Mouse (Mus musculus) fibroblast of lung, adult 2 months (primary cell): ENCODE results near the gene Ceacam20.
"Not testable (repeated sequence)": the region's sequence is repeated elsewhere in the genome, so short reads cannot be mapped to it uniquely, and the experiment has no call there.

Experiments
- DNase-seq: peaks from one replicate; pipeline ENCODE4 v3.0.0-alpha.2; 2011; ENCODE audit warnings: low read depth

The Ceacam20 gene

DNA sequence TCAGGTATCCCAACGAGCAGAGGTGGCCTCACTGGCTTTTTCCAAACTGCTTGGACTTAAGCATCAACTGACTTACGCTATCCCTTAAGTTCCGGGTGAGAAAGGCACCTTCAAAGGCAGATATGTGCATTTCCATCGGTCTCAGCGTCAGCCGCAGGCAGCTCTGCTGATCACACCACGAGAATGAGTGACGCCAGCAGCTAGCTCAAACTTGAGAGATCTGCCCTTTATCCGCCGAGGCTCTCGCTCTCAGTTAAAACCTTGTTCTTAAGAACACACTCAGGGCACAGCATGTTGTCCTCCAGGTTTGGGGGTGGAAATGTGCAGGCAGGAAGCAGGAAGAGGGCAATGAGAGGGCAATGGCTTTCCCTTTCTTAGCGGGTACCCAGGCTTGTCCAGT is 16.3 kb upstream of the Ceacam20 start:
- no peak for DNase-seq

DNA sequence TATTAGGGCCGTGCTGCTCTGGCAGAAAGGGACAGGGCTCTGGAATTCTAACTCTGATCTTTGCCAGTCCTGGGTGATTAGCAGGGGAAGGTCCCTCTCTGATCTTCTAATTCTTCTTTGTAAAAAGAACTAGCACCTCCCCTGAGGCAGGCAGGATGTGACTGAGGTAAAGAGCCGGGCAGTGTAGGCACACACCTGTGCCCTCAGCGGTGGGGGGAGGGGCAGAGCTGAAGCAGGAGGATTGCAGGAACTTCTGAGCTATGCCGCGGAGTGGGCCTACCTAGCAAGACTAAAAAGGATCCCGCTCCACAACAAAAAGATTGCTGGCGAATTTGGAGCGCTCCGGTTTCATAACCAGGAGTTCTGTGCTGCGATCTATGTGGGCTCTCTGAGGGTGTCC is 15.2 kb upstream of the Ceacam20 start:
- no peak for DNase-seq

DNA sequence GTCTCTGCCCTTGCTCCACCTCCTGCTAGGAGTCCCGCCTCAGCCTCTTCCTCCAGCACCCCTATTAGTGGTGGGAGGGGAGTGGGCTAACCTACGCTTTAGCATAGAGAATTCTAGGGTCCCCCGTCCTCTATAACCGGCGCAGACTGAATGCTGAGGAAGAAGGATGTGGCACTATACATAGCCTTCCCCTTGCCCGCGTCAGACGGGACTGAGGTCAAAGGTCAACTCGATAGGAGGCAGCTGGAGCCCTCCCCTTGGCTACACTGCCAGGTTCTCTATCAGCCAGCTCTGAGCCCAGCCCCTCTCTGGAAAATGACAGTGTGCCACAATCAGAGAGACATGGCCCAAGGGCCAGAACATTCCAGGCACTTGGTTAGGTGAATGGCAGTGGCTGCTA is 14.6 kb upstream of the Ceacam20 start, which contains the start of gene Igsf23:
Gene Igsf23 (minus strand): TSS at position 168 of the 400 bp plus-strand sequence.
- DNase-seq, result no peak

DNA sequence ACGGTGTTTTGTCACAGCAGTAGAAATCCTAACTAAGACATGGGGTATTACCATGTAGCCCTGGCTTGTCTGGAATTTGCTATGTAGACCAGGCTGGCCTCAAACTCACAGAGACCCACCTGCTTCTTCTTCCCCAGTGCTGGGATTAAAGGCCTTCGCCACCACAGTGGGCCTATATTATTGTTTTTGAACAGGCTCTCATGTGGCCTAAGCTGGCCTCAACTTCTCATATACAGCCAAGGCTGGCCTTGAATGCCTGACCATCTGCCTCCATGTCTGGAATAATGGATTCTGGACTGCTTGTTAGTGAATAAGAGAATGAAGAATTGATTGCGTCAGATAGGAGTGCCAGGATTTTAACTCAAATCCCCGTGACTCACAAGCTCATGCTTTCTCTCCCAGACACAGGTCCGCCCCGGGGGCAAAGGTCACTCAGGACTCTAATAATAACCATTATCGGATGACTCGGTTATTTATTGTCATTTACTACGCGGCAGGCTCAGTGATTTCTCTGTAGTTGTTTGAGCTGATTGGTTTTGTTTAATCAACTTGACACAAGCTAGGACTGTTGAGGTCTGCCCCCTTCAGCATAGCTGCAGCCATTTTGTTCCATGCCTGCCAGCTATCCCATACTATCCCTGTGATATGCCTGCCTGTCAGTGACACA is 12.8 kb upstream of the Ceacam20 start:
- peak; percentile 60 for DNase-seq

GRCm38 (mm10) chr7:19953054-19953453 is 12.2 kb upstream of the Ceacam20 start:
- no peak for DNase-seq

- DNase-seq, result no peak
Measured at GRCm38 (mm10) chr7:19955861-19956260, 9.4 kb upstream of the Ceacam20 start.

- DNase-seq, result peak; percentile 77
Measured at GRCm38 (mm10) chr7:19956341-19956781, 8.9 kb upstream of the Ceacam20 start.

DNA sequence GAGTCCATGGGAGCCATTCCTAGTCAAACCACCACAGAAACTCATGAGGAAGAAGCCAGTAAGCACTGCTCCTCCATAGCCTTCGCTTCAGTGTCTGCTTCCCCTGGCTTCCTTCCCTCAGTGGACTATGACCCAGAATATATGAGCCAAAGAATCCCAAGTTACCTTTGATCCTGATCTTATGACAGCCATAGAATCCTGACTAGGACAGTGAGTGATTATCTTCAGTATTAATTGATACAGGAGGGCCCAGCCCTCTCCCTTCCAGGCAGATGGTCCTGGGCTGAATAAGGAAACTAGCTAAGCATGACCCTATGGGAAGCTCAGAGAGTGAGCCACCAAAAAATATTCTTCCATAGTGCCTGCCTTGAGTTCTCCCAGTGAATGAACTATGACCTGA is 2.8 kb upstream of the Ceacam20 start:
- no peak for DNase-seq

DNA sequence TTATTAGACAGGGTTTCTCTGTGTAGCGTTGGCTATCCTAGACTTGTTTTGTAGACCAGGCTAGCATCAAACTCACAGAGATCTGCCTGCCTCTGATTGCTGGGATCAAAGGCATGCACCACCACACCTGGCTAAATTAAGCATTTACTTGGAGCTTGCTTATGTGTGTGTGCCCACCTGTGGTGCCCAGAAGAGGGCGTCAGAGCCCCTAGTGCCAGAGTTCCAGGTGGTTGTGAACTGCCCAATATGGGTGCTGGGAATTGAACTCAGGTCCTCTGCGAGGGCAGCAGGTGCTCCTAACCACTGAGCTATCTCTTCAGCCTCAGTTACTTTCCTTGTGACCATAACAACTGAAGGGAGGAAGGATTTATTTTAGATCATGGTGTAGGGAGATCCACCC is 3.9 kb downstream of the Ceacam20 start:
- no peak for DNase-seq

DNA sequence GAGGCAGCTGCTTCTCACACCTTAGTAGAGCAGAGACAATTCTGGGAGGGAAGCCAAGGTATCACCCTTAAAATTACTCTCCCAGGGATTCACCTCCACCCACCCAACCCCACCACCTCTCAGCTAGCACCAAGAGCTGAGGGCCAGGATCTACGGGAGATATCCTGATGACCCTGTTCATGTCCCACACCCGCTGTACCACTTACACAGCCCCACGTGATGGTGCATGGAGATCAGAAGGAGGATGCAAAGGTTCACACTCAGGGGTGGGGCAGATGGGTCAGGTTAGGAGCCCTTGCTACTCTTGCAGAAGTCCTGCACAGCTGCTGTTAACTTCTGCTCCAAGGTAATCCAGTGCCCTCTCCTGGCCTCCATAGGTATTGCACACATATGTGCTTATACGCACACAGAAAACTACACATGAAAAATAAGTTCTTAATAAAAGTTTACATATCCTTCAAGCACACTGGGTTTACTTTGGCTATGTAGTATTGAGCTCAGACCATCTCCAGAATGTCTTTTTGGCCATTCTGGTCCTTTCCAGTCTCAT is 4.4 kb downstream of the Ceacam20 start:
- no peak for DNase-seq

DNA sequence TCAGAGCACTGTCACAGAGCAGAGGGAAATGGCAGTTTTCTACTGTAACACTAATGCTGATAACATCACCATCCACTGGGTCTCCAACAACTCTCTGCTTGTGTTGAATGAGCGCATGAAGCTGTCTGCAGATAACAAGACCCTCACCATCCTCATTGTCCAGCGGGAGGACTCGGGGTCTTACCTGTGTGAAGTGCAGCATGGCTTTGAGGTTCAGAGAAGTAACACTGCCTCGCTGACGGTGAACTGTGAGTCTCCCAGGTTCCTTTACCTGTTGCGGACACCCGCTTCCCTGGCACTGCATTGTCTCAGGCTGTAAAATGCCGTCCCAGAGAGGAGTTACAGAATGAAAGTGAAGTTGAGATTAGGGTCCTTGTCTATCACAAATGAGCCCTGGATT is 5.0 kb downstream of the Ceacam20 start:
- no peak for DNase-seq

DNA sequence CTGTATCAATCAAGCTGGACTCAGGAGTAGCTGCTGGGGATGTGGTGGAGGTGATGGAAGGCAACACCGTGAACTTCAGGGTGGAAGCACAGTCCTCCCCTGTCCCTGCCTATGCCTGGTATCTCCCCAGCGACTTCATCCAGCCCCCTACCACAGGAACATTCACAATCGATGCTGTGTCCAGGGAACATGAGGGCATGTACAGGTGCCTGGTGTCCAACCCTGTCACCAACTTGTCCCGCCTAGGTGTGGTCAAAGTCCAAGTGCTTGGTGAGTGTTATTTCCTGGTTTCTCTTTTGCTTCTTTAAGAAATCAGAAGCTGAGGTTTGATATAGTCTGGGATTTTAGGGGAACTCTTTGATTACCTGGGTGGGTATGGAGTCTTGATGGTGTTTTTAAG is 6.3 kb downstream of the Ceacam20 start:
- no peak for DNase-seq

DNA sequence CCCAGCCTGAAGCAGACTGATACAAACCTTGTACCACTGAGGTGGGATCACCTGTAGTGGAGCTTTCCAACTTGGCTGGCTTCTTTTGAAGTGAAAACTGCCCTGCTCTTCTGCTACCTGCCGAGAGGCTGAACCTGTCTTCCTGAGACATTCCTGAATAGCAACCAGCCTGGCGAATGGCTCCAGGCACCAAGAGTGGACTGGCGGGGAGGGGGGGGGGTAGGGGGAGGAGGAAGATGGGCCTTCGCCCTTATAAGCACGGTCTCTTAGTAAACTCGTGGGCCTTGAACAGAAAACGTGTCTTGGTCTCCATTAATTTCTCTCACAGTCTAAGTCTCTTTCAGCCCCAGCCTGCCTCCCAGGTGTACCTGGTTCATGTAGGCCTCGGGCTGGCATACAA is 26.0 kb downstream of the Ceacam20 start, which contains the start of gene Nlrp9b:
Gene Nlrp9b (plus strand): TSS at position 301 of the 400 bp plus-strand sequence.
- DNase-seq, result not testable (repeated sequence)

- DNase-seq, result not testable (repeated sequence)
Measured at GRCm38 (mm10) chr7:19996721-19997120, 31.5 kb downstream of the Ceacam20 start.

- no peak for DNase-seq
Measured at GRCm38 (mm10) chr7:20009987-20010386, 44.8 kb downstream of the Ceacam20 start.
